Mouse (Mus musculus) lung, postnatal 10 days (tissue): Measurements from ENCODE around the gene Phf14.
A peak's percentile ranks its signal among the peaks of the same experiment; 100 is the strongest.
"Not testable (repeated sequence)": the region's sequence is repeated elsewhere in the genome, so short reads cannot be mapped to it uniquely, and the experiment has no call there.

Experiments
- DNase-seq: peaks from one replicate; pipeline ENCODE4 v3.0.0; 2021

The Phf14 gene

DNA sequence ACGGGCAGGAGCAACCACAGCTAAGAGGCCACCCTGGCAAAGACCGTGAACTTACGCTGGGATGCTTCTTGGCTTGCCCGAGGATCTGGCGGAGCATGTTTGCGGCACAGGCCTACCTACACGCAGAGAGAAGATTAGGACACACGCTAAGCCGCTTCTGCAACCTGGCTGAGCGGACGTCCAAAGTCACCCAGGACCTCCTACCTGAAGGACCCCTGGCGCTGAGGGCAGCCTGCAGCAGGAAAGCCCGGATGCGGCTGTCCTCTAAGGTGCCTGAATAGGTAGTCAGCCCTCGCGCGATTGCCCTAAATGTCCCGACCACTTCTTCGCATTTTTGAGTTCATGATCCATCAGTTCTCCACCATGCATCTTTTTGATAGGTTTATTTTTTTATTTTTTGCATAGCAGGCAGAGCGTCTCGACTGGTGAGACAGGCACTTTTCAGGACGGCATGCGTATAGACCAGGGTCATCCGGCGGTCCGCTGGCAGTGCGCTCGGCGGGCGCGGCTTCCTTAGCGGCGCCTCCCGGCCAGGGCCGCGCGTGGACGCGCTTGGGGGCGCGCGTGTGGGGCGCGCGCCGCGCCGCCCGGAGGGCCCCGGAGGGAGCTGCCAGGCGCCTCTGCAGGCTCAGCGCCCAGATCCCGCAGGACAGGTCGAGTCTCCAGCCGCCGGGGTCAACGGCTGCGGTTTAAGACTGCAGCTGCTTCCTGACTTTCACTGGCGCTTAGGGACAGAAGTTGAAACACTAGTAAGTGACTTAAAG lies at the start of gene Phf14, which contains the start of gene Ndufa4:
TSS of gene Phf14 (plus strand) at position 541 of the 764 bp plus-strand sequence.
TSS of gene Ndufa4 (minus strand) at position 229 of the 764 bp plus-strand sequence.
- peak; percentile 94 for DNase-seq

DNA sequence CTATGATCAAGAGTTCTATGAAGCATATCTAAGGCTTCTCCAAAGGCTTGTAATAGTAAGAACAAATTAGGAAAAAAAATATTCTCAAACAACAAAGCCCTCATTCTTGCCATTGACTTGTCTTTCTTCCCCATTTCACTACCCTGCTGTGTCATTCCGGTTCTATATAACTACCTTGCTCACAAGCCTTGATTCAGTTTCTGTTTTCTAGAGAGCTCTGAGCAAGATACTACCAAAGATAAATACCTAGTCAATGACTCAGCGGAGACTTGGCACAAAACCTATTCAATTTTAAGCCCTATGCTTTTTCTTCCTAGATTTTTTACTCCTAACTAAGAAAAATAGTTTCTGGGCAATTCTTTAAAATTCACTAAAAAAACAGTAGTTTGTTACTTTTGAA lies 32.2 kb upstream of the Phf14 start:
- not testable (repeated sequence) for DNase-seq

DNA sequence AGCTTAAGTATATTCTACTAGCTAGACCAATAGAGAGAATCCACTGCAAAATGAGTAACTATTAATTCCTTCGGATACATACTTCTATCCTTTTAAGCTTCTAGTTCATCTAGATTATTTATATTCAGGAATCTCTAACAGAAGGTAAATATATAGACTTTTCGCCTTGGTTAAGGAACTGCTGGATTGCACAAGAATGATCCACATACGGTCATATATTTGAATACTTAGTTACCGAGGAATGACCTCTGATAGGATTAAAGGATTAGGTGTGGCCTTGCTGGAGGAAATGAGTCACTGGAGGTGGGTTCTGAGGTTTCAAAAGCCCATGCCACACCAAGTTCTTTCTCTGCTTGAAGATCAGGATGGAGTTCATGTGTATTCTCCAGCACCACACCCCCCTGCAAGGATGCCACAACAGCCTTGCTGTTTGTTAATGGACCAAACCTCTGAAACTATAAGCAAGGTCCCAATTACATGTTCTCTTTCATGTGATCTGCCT lies 6.7 kb upstream of the Phf14 start:
- DNase-seq: no peak

DNA sequence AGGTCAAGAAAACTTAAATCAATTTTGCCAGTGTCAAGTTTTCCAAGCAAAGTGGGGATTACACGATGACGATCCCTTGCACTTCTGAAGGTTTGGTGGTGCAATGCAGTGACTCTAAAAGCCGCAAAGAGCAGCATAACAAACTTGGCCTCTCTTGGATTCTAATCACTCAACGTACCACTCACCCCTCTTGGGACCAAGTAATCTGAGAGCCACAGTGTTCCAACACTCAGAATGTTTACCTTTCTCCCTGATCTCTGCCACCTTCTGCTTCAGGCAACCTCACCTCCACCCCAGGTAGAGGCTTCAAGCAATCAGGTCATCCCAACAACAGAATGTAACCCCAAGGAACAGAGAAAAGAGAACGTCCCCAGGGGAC lies 730 bp upstream of the Phf14 start:
- DNase-seq: no peak

DNA sequence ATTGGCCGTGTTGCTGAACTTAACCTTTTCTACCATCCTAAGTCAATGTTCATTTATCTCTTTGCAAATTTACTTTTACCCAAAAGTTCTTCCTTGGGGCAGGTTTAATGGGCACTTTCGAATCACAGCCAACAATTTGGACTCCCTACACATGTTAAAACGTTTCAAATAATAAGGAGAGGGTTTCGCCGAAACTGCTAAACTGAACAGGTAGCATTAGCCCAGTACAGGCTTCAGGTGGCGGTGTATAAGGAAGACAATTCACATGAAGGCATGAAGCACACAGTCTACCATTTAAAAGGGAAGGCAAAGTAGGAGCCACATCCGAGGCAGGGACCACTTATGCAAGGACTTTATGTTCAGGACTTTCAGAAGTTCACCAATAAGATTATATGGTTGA lies 561 bp downstream of the Phf14 start:
- DNase-seq: no peak

DNA sequence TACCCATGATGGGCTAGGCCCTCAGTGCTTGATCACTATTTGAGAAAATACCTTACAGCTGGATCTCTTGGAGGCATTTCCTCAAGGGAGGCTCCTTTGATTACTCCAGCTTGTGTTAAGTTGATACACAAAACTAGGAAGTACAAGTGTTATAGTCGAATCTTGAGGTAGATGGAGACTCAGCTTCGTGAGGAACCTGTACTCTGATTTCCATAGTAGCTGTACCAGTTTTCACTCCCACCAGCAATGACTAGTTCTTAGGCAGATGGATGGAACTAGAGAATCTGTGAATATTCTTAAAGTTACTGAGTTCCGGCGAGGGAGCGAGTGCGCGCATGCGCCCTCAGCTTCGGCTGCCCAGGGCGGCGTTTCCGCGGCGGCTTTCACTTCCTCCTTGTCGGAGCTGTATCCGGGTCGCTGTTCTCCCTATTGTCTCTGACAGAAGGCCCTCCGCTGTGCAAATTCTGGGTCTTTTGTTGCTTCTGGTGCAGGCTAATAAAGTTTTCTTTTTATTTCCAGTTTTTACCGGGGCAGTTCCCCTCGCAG lies 18.0 kb downstream of the Phf14 start:
- DNase-seq: peak; percentile 94

DNA sequence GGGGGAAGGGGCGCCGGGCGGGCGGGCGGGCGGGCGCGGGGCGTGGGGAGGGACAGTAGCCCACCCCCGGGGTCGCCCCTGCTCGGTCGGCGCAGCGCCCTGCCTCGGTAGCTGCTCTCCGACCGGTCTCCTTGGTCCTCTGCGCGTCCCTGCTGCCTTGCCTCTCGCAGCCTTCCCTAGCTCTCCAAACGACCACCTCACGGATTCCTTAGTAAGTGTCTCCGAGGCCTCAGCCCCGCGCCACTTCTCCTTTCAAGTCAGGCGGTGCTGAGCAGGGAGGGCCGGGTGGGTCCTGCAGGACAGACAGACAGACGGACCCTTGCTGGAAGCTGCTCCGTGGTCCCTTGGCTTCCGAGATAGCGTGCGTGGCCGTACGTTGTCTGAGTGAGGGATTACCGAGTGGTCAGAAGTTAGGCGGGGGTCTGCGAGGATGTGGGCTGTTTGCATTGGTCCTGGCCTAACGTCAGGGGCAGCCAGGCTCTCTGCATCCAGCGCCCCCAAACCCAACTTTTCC lies 18.5 kb downstream of the Phf14 start:
- peak; percentile 43 for DNase-seq

DNA sequence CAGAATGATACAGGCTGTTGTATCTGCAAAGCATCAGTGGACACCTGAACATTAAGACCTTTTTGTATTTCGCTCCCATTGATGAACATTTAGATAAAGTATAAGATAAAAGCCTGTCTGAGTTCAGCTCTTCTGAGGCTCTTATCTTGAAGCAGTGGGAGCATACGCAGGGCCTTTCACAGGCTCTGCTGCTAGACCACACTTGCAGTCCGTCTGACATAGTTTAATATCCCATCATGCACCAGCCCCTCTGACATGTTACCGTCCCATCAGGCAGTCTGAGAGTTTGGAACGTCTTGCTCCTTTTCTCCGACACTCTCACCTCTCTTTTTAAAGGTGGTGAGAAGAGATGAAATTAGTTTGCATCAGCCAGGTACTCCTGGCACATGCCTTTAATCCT lies 19.9 kb downstream of the Phf14 start:
- DNase-seq: no peak

DNA sequence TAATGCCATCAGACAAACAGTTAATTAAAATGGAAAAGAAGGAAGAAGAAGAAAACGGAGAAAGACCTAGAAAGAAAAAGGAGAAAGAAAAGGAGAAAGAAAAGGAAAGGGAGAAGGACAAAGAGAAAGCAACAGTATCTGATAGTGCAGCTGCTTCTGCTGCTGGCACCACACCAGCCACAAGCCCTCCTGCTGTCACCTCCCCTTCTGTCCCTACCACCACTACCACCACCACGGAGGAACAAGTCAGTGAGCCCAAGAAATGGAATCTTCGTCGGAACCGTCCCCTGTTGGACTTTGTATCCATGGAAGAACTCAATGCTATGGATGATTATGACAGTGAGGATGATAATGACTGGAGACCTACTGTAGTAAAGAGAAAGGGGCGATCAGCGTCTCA lies 25.8 kb downstream of the Phf14 start:
- DNase-seq: no peak

DNA sequence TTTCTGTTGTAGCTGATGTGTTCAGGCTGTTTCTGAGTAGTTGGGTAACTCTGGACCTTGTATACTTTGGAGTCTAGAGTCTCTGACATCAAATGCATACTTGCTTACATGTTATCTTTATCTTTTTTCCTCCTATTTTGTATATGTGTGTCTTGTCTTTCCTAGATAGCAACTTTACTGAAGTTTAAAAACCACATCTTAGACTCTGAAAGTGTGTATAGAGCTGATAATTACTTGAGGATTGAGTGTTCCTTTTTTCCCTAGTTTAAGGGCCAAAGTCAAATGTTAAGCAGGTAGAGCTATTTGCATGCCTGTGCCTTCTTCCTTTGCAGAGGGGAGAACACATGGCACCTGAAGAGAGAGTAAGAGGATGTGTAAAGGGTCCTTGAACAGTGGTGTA lies 33.3 kb downstream of the Phf14 start:
- no peak for DNase-seq

DNA sequence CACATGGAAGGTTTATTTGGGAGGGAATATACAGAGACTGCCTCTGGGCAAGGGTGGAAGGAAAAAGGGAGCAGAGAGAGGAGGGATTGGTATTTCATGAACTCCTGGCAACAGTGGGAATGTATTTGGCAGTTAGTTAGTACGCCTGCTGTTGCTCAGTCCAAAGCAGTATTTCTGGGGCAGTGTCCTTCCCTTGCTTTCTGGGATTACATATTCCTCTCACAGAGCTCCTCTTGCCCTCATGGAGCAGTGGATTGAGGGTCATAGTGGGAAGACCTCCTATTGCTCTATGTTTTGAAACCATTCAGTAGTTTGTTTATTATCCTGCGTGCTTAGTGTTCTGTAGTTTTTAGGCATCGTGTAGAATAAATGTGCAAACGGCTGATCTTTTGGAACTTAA lies 34.5 kb downstream of the Phf14 start:
- DNase-seq: no peak

DNA sequence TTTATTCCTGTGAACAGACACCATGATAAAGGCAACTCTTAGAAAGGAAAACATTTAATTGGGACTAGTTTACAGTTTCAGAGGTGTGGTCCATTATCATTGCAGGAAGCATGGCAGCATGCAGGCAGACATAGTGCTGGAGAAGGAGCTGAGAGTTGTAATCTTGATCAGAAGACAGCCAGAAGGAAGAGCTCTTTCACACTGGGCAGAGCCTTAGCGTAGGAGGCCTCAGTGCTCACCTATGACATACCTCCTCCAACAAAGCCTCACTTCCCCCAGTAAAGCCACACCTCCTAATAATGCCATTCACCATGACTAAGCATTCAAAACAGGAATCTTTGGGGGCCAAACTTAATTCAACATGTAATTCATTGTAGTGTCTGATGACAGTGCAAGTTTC lies 40.5 kb downstream of the Phf14 start:
- DNase-seq: no peak

DNA sequence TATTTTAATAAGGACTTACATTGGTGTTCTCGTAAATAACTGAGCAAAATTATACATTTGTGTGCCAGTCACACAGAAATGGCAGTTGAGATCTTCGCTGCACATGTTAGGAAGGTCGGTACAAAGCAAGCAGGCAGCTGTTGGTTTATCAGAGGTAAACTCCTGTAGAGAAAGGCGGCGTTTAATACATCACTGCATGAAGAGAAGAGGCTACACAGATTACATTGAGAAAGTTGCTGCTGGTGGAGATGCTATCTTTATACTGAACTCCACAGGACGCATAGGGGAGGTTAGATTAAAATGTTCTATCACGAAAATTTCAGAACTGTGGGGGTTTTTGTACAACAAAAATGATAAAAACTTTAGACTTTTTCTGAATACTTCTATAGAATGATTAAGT lies 52.6 kb downstream of the Phf14 start:
- DNase-seq: no peak

DNA sequence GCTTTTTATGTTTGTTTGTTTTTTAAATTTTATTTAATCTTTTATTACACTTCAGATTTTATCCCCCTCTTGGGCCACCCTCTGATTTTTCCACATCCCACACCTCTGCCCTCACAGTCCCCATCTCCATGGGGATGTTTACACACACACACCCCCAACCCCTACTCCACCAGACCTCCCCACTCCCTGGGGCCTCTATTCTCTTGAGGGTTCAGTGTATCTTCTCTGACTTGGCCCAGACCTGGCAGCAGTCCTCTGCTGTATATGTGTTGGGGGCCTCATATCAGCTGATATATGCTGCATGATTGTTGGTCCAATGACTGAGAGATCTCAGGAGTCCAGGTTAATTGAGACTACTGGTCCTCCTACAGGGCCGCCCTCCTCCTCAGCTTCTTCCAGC lies 86.2 kb downstream of the Phf14 start:
- no peak for DNase-seq

DNA sequence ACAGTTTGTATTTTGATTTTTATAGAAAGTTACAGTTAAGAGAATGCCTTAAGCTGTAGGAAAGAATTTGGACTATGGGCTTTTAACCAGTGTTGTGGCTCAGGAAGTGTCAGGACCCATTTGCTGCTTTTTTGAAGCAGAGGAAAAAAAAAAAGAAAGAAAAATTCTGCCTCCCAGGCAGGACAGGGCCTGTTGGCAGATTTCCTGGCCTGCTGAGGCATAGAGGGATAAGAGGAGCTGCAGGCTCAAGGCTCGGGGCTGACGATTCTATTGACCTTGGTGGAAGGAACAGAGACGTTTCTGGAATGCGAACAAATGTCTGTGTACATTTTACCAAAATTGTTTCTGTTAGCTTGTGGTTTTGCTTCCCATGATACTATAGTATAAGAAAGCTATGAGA lies 91.0 kb downstream of the Phf14 start:
- DNase-seq: peak; percentile 21

DNA sequence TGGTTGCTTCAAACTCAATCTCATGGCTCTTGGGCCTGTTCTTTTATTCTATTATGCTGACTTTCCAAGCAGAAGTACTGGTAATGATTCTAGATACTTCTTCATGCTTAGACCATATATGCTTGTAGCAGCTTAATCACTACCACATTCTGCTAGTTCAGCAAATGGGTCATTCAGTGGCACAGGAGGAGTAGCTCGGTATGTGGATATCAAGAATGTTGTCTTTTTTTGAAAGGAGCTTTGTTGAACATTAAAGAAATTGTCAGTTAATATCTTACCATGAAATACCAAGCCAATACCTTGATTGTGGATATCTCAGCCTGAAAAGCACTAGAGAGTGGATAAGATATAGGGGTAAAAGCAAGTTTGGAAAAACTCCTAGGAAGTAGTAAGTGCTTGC lies 91.9 kb downstream of the Phf14 start:
- DNase-seq: no peak

DNA sequence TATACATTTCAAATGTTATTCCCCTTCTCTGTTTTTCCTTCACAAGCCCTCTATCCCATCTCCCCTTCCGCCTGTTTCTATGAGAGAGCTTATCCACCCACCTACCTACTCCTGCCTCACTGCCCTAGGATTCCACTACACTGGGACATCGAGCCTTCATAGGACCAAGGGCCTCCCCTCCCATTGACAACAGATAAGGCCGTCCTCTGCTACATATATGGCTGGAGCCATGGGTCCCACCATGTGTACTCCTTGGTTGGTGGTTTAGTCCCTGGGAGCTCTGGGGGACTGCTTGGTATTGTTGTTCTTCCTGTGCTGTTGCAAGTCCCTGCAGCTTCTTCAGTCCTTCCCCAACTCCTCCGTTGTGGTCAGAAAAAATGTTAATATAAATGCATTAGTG lies 97.8 kb downstream of the Phf14 start:
- DNase-seq: no peak

DNA sequence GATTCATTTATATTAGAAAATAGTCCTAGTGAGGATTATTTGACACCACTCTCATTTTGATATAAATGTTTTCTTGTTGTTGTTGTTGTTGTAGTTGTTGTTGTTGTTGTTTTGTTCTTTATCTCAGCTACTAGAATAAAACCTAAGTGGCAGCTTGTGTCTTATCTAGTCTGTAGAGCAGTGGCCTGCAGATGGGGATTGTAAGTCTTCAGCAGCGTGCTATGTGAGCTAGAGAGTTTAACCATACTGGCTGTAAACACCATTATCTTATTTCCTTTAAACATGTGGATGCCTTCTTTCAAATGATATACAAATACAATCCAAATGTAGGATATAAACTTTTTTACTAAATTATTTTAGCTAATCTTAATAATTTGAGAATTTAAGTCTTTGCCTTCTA lies 98.4 kb downstream of the Phf14 start:
- DNase-seq: no peak

DNA sequence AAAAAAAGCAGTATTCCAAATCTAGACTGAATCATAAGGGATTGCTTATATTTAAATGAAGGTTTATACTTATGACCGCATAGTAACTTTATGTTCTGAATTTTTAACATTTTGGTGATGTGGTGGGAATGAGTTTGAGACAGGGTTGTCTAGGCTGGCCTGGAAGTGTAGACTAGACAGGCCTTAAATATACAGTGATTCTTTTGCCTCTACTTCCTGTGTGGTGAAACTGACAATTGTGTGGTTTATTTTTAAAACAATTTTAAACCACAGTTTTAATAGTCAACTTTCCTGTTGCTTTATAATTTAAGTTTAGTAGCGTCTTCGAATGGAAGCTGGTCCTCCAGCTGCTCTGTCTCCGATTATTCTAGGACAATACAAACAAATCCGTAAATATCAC lies 104.5 kb downstream of the Phf14 start:
- no peak for DNase-seq

DNA sequence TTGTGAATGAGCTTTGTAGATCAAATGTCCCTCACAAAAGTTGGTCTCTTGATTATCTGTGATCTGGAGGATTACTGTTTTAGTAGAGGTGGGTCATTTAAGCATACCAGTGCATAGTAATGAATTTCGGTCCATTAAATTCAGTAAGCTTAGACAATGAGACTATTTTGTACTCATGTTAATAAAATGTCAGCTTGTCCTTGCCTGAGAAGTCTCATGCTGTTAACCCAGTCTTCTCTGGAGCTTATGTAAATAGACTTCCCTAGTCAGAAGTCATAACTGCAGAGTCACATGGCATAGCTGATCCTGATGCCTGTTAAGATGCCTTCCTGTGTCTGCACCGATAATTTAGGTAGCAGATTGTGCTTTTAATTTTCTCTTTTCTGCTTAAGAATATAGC lies 106.4 kb downstream of the Phf14 start:
- DNase-seq: no peak

DNA sequence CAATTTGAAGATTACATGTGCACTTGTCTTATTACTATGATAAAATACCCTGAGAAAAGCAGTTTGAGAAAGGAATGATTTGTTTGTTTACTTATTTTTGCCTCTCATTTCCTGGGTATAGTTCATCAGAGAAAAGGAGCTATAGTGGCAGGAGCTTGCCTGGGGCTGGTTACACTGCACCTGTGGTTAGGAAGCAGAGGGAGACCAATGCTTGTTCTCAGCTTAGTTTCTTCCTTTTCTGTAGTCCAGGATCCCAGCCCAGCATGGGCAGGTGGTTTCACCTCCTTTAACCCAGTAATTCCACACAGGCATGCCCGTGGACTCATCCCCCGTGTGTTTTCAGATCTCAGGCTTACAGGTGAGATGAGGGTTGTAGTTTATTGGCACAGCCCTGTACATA lies 107.1 kb downstream of the Phf14 start:
- DNase-seq: no peak

DNA sequence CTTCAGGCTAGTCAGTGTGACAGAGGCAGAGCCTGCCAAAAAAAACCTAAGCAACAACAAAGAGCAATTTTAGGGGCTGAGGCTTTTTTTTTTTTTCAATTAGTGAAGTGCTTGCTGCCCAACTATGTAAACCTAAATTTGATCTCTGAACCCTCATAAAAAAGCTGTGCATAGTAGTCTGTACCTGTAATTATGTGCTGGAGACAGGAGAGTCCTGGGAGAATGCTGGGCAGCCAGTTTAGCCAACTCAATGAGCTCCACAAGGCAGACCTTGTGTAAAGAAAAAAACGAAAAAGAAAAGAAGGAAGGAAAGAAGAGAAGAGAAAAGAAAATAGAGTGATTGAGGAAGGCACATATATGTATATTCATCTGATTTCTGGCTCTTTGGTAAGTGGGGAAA lies 112.1 kb downstream of the Phf14 start:
- DNase-seq: no peak

DNA sequence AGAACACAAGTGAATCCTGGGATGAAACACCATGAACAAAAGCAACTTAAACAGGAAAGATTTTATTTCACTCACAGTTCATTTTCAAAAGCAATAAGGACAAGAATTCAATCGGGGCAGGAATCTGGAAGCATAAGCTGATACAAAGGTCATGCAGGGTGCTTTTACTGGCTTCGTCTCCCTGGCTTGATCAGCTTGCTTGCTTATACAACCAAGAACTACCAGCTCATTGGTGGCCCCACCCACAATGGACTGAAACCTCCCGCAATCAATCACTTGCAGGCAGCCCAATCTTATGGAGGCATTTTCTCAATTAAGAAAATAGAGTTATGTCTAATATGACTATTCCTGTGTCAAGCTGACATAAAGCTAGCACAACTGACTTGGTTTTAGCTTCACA lies 112.5 kb downstream of the Phf14 start:
- no peak for DNase-seq

DNA sequence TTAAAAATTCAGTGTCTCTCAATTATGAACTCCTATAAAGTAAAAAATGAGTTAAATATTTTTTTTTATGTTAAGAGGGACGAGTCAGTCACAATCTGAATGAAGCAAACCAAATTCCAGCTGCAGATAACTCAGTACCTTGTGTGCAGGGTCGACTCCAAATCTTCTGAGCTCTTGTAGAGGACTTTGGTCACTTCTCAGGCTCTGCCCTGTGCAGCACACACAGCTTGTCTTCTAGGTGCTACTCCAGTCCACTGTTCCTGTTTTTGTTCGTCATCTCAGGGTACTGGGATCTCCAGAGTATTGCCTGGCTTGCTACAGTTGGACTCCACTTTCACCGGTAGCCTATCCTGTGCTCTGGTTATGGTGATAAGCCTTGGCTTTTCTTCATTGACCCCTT lies 113.1 kb downstream of the Phf14 start:
- DNase-seq: no peak

DNA sequence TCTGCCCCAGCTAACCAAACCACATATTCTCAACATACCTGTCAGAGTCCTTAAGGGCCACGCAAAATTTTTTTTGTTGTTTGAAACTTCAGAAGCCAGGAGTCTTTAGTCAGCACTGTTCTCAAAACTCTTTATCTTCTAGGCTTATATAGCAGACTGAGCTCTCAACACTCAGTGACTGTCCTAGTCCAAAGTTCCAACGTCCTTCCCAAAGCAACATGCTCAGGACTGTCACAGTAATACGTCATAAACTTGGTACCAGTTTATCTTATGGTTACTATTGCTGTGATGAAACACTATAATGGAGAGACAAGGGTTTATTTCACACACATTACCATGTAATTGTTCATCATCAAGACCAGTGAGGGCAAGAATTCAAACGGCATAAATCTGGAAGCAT lies 113.9 kb downstream of the Phf14 start:
- DNase-seq: no peak
